Mouse (Mus musculus): Measurements from ENCODE around the gene Plekha3. TPM values are rescaled to one million over a fixed set of nuclear protein-coding genes. Genes with fewer than 3 reads are reported as not detected.

The Plekha3 gene
- polyA plus RNA-seq, 2 experiments from 2014 or later = 9.1 to 13.0 TPM

- no peak for ATAC-seq
Measured at GRCm38 (mm10) chr2:76676401-76677226, 1.5 kb downstream of the Plekha3 start.

- ATAC-seq = no peak
Measured at GRCm38 (mm10) chr2:76682301-76682700, 7.2 kb downstream of the Plekha3 start.

GRCm38 (mm10) chr2:76686986-76687385, 11.9 kb downstream of the Plekha3 start:
- ATAC-seq = no peak

GRCm38 (mm10) chr2:76687608-76688007, 12.5 kb downstream of the Plekha3 start:
- no peak for ATAC-seq

- ATAC-seq = no peak
Measured at GRCm38 (mm10) chr2:76688162-76688561, 13.1 kb downstream of the Plekha3 start.

- no peak for ATAC-seq
Measured at GRCm38 (mm10) chr2:76690436-76691204, 15.5 kb downstream of the Plekha3 start.

- ATAC-seq = no peak
Measured at GRCm38 (mm10) chr2:76693765-76694164, 18.7 kb downstream of the Plekha3 start.

GRCm38 (mm10) chr2:76695290-76695689, 20.2 kb downstream of the Plekha3 start:
- ATAC-seq = no peak

- no peak for ATAC-seq
Measured at GRCm38 (mm10) chr2:76702188-76702587, 27.1 kb downstream of the Plekha3 start.

GRCm38 (mm10) chr2:76702751-76703150, 27.7 kb downstream of the Plekha3 start:
- no peak for ATAC-seq

GRCm38 (mm10) chr2:76705655-76706054, 30.6 kb downstream of the Plekha3 start:
- no peak for ATAC-seq

- ATAC-seq = no peak
Measured at GRCm38 (mm10) chr2:76708512-76708911, 33.4 kb downstream of the Plekha3 start.

- no peak for ATAC-seq
Measured at GRCm38 (mm10) chr2:76714984-76715383, 39.9 kb downstream of the Plekha3 start.

- ATAC-seq = no peak
Measured at GRCm38 (mm10) chr2:76719650-76720049, 44.6 kb downstream of the Plekha3 start.

Other genes with a start within 250 kb of the Plekha3 start
- 10 to 100 TPM; 10.1 to 16.4 TPM for gene Prkra, start 27.3 kb upstream of the Plekha3 start, polyA plus RNA-seq (2017; shearing (Covaris generic))
- not detected for gene Pjvk, start 26.8 kb upstream of the Plekha3 start, polyA plus RNA-seq (2017; shearing (Covaris generic))
- 1 to 10 TPM; 1.9 to 4.5 TPM for gene Fkbp7, start 2.2 kb upstream of the Plekha3 start, polyA plus RNA-seq (2017; shearing (Covaris generic))

Measured in activated CD4-positive, CD25-positive, alpha-beta regulatory T cell, adult 4 months (primary cell).